Mouse (Mus musculus) forebrain, postnatal 0 days (tissue): ENCODE measurements at regions not wholly inside any gene's neighbourhood (a gene's known extent, or its start where the extent isn't known, plus 50 kb on each side); places are given as distances from the start of the nearest gene placed in this dataset.

Source experiments
- ATAC-seq: fragments of 200-750 bp; cut with Nextera tagmentation; 2 replicates; pipeline ENCODE4 v1.8.0; 2017; ENCODE audit warnings: mild to moderate bottlenecking, moderate library complexity
- DNase-seq: peaks from one replicate; pipeline ENCODE4 v3.0.0-alpha.2; 2015
- H3K27ac ChIP-seq: fragments of 300-500 bp; sonication (generic); 2 replicates; pipeline ENCODE4 v1.5.1; 2014; ENCODE audit warnings: low read depth, mild to moderate bottlenecking, antibody characterized with exemption, low read length, moderate library complexity, mixed read lengths
- H3K27me3 ChIP-seq: fragments of 300-500 bp; sonication (generic); 2 replicates; pipeline ENCODE4 v1.6.1; 2014; ENCODE audit warnings: mild to moderate bottlenecking, low read length, mixed read lengths; ENCODE audit not compliant: insufficient read depth
- H3K36me3 ChIP-seq: fragments of 300-500 bp; sonication (generic); 2 replicates; pipeline ENCODE4 v1.6.1; 2014; ENCODE audit warnings: mild to moderate bottlenecking, moderate library complexity; ENCODE audit not compliant: insufficient read depth
- H3K4me1 ChIP-seq: fragments of 300-500 bp; sonication (generic); 2 replicates; pipeline ENCODE4 v1.6.1; 2014; ENCODE audit warnings: antibody characterized with exemption; ENCODE audit not compliant: insufficient read depth
- H3K4me2 ChIP-seq: fragments of 300-500 bp; sonication (generic); 2 replicates; pipeline ENCODE4 v1.6.1; 2014; ENCODE audit warnings: low read depth, mild to moderate bottlenecking, moderate library complexity
- H3K4me3 ChIP-seq: fragments of 300-500 bp; sonication (generic); 2 replicates; pipeline ENCODE4 v1.5.1; 2014; ENCODE audit warnings: low read depth, low read length, mixed read lengths
- H3K9ac ChIP-seq: fragments of 300-500 bp; sonication (generic); 2 replicates; pipeline ENCODE4 v1.6.1; 2014; ENCODE audit warnings: mild to moderate bottlenecking
- H3K9me3 ChIP-seq: fragments of 300-500 bp; sonication (generic); 2 replicates; pipeline ENCODE4 v1.6.1; 2016; ENCODE audit warnings: low read length
- CTCF ChIP-seq: sonication (generic); IDR thresholded peaks from 2 replicates; pipeline ENCODE4 v1.5.1; 2016; ENCODE audit warnings: antibody characterized with exemption, control low read depth, low read depth
- WGBS: fragments of 180-500 bp; shearing (Covaris S2); extraction: QIAGEN DNeasy Blood & Tissue Kit; methylation state at CpG from one replicate; pipeline ENCODE4 v1.1.7; 2014; 5-methylcytosine and 5-hydroxymethylcytosine counted together

DNA sequence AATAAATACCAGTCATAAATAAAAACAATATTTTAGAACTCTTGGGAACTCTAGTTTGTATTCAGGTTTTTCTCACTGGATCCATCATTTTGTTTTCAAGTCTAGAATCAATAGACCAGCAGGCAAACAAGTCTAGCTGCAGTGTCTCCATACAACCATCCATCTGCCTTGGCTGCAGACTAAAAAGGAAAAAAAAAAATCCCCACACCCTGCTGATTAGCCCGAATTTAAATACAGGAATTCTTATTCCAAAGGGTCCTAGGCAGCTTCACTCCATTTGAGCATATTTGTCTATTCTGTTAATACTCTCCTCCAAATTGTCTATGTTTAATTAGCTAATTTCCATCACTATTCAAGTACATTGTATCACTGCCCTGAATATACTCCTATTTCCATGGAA is 258.9 kb downstream of the Gria2 start:
- H3K27ac ChIP-seq: no peak overlapping the region
- H3K27me3 ChIP-seq: no peaks in the 10 kb centered on the region
- H3K4me2 ChIP-seq: no peak overlapping the region
- no peaks in the 10 kb centered on the region for H3K9me3 ChIP-seq
- DNase-seq (peak; percentile 24), ATAC-seq (no peak; the same call in 1 of the 2 replicates)
- no peak for TF ChIP-seq CTCF
- no peak overlapping the region for H3K4me3 ChIP-seq
- H3K4me1 ChIP-seq: 0 out of 2 replicates have a peak, but pooled peaks cover 5% of the 10 kb centered on the region
- WGBS: 19% methylated on average over 1 of the region's 1 CpGs
- H3K9ac ChIP-seq: no peak overlapping the region
- H3K36me3 ChIP-seq: no peaks in the 10 kb centered on the region

DNA sequence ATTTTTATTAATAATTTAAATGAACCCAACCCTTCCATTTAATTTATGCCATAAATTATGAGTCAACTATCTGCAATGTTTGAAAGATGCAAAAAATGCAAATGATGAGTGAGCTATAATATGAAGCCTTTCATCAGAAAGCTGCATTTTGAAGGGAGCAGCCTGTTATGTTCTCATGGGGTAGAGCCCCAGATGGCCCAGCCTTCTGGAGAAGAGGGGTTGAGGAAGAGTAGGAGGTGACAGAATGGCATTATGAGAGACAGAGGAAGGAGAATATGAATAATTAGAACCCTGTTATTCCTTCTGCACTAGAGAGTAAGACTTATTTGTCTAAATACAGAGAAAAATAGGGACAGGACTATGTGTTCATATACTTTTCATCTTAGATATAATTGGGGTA is 261.3 kb downstream of the Gria2 start:
- Histone ChIP-seq H3K27ac (no peak overlapping the region; the same call in 1 of the 2 replicates), H3K9ac (no peak overlapping the region), H3K27me3 (no peaks in the 10 kb centered on the region), H3K9me3 (no peaks in the 10 kb centered on the region), H3K4me3 (no peak overlapping the region), H3K4me1 (0 out of 2 replicates have a peak, but pooled peaks cover 5% of the 10 kb centered on the region), H3K36me3 (no peaks in the 10 kb centered on the region), H3K4me2 (no peak overlapping the region)
- DNase-seq (peak; percentile 68), ATAC-seq (peak; percentile 86)
- no peak for TF ChIP-seq CTCF

DNA sequence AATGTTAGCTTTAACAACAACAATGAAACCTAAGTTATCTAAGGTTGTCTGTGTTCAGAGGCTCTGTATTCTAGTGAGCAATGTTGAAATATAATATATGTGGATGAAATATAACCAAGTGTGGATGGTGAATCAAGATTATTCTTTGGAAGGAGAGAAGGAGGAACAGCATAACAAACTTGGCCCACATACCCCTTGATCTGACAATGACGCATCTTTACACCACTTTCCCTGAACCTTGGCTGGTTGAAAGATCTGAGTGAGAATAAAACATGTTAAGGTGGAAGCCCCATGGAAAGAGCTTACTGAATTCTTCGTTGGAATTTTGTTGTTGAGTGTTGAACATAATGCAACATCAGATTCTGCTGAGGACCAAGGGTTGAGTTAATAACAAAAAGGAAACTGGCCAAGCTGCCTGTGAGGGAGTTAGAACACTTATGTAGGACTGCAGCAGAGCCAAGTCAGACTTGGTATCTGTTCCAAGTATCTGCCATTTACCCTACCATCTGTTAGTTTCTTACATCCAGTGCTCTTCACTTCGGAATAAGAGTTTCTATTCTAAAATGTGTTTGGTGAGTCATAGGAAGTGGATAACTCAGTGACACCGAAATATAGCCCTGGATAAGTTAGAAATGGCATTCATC is 268.8 kb downstream of the Gria2 start:
- Histone ChIP-seq H3K4me3 (no peak overlapping the region), H3K9me3 (no peaks in the 10 kb centered on the region), H3K4me1 (no peaks in the 10 kb centered on the region), H3K27me3 (no peaks in the 10 kb centered on the region), H3K9ac (no peak overlapping the region), H3K4me2 (no peak overlapping the region), H3K36me3 (no peaks in the 10 kb centered on the region), H3K27ac (no peak overlapping the region)
- DNase-seq: peak; percentile 70
- peak; percentile 94 for ATAC-seq
- TF ChIP-seq CTCF: no peak
- WGBS: 55% methylated on average over 4 of the region's 4 CpGs

GRCm38 (mm10) chr3:80514026-80514425 is 288.6 kb downstream of the Gria2 start:
- H3K36me3 ChIP-seq: no peaks in the 10 kb centered on the region
- H3K9ac ChIP-seq: no peak overlapping the region
- no peaks in the 10 kb centered on the region for H3K4me1 ChIP-seq
- H3K4me3 ChIP-seq: no peak overlapping the region
- WGBS: 28% methylated on average over 1 of the region's 1 CpGs
- no peak overlapping the region for H3K4me2 ChIP-seq
- DNase-seq: no peak
- no peaks in the 10 kb centered on the region for H3K9me3 ChIP-seq
- H3K27me3 ChIP-seq: no peaks in the 10 kb centered on the region
- ATAC-seq: no peak
- no peak for TF ChIP-seq CTCF
- H3K27ac ChIP-seq: no peak overlapping the region

DNA sequence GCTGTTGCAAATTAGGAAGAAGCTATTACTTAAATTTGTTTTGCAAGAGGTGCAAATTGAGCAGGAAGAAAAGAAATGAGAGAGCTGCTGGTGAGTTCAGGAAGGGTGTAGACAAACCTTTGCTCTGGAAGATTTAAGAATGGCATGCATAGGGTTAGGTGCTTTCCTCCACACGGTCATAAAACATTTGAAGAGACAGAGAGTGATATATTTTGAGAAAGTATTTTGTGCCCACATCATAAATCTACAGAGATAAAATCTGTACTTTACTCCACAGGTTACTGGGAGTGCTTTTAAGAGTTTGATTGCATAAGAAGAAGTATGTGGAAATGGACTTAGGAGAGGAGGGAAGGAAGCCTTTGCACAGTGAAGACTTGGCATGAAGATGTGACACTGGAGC is 293.4 kb downstream of the Gria2 start:
- no peak for TF ChIP-seq CTCF
- ATAC-seq (no peak), DNase-seq (no peak)
- H3K4me1 ChIP-seq: no peaks in the 10 kb centered on the region
- H3K36me3 ChIP-seq: no peaks in the 10 kb centered on the region
- H3K27me3 ChIP-seq: no peaks in the 10 kb centered on the region
- H3K4me3 ChIP-seq: no peak overlapping the region
- no peak overlapping the region for H3K4me2 ChIP-seq
- no peak overlapping the region for H3K27ac ChIP-seq
- no peaks in the 10 kb centered on the region for H3K9me3 ChIP-seq
- H3K9ac ChIP-seq: no peak overlapping the region
- 71% methylated on average over 1 of the region's 1 CpGs for WGBS

DNA sequence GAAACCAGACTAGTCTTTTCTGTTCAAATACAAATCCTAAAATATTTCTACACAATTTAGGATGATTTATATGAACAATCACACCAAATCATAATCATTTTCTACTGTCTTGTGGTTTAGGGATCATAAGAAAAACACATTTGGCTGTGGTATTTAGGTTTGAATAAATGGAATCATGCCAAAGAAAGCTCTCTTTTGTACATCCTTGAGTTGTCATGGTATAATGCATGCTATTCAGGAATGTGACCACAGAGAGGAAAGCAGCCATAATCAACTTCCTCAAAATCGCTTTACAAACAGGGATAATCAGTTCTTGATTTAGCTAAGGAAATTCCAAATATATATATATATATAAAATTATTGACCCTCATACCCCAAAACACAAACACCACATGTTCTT is 295.9 kb downstream of the Gria2 start:
- no peak overlapping the region for H3K27ac ChIP-seq
- no peaks in the 10 kb centered on the region for H3K4me1 ChIP-seq
- 30% methylated on average over 1 of the region's 1 CpGs for WGBS
- no peaks in the 10 kb centered on the region for H3K27me3 ChIP-seq
- H3K9me3 ChIP-seq: no peaks in the 10 kb centered on the region
- H3K4me3 ChIP-seq: no peak overlapping the region
- TF ChIP-seq CTCF: no peak
- ATAC-seq: no peak
- no peaks in the 10 kb centered on the region for H3K36me3 ChIP-seq
- H3K4me2 ChIP-seq: no peak overlapping the region
- DNase-seq: no peak
- H3K9ac ChIP-seq: no peak overlapping the region

- WGBS: 70% methylated on average over 1 of the region's 1 CpGs
- no peak overlapping the region for H3K27ac ChIP-seq
- H3K27me3 ChIP-seq: no peaks in the 10 kb centered on the region
- DNase-seq (no peak), ATAC-seq (no peak)
- no peak for TF ChIP-seq CTCF
- no peaks in the 10 kb centered on the region for H3K36me3 ChIP-seq
- no peak overlapping the region for H3K4me3 ChIP-seq
- no peak overlapping the region for H3K9ac ChIP-seq
- no peak overlapping the region for H3K4me2 ChIP-seq
- H3K9me3 ChIP-seq: no peaks in the 10 kb centered on the region
- H3K4me1 ChIP-seq: no peaks in the 10 kb centered on the region
Measured at GRCm38 (mm10) chr3:80501117-80501516, 301.5 kb downstream of the Gria2 start.

DNA sequence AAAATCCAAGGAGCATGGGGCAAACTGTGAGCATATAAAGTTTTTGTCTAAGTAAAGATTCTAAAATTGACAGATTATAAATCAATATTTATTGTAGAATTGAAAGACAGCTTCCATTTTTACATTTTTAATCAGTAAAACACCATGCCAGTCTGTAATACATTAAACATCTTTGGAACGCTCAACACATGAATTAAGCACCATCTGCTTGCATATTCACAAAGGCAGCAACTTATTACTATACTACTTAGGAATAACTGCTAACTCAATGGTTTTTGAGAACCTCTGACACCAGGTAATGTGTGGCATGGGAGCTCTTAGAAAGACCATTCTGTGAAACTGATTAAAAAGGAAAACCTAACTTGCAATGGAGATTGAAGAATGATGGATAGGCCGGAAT is 306.1 kb downstream of the Gria2 start:
- Histone ChIP-seq H3K9me3 (no peaks in the 10 kb centered on the region), H3K4me2 (no peak overlapping the region), H3K36me3 (no peaks in the 10 kb centered on the region), H3K27ac (no peak overlapping the region), H3K27me3 (no peaks in the 10 kb centered on the region), H3K4me3 (no peak overlapping the region), H3K9ac (no peak overlapping the region), H3K4me1 (no peaks in the 10 kb centered on the region)
- DNase-seq: peak; percentile 35
- ATAC-seq: peak; percentile 55; the same call in 1 of the 2 replicates
- no peak for TF ChIP-seq CTCF
- 76% methylated on average over 2 of the region's 2 CpGs for WGBS
